Mouse (Mus musculus): ENCODE results near the gene Rnpepl1.

Gene Rnpepl1

GRCm38 (mm10) chr1:92877431-92877978, 33.1 kb upstream of the Rnpepl1 start:
- Histone ChIP-seq H3K36me3 (ENCODE audit: insufficient read depth, low read length) (no peaks in the 10 kb centered on the region), H3K4me3 (replicated peaks; ENCODE audit: low read length) (no peak overlapping the region), H3K27me3 (ENCODE audit: insufficient read depth, low read length) (peaks cover 40% of the 10 kb centered on the region), H3K4me1 (replicated peaks; ENCODE audit: low read depth, low read length) (peaks cover 11% of the 10 kb centered on the region), H3K9me3 (ENCODE audit: low read length) (no peaks in the 10 kb centered on the region)
- no peak for TF ChIP-seq NANOG (IDR thresholded peaks at IDR 0.05; ENCODE audit: borderline replicate concordance, low read length)
- TF ChIP-seq POU5F1 (IDR thresholded peaks at IDR 0.05; ENCODE audit: borderline replicate concordance, low read length), result no peak
- no peak for TF ChIP-seq CTCF (conservative IDR thresholded peaks at IDR 0.05; ENCODE audit: low read length)

- TF ChIP-seq CTCF (conservative IDR thresholded peaks at IDR 0.05; ENCODE audit: low read length) (no peak), POU5F1 (IDR thresholded peaks at IDR 0.05; ENCODE audit: borderline replicate concordance, low read length) (no peak), NANOG (IDR thresholded peaks at IDR 0.05; ENCODE audit: borderline replicate concordance, low read length) (no peak)
- no peaks in the 10 kb centered on the region for H3K9me3 ChIP-seq (ENCODE audit: low read length)
- no peak overlapping the region for H3K4me3 ChIP-seq (replicated peaks; ENCODE audit: low read length)
- H3K36me3 ChIP-seq (ENCODE audit: insufficient read depth, low read length), result no peaks in the 10 kb centered on the region
- H3K4me1 ChIP-seq (replicated peaks; ENCODE audit: low read depth, low read length), result peaks cover 16% of the 10 kb centered on the region
- H3K27me3 ChIP-seq (ENCODE audit: insufficient read depth, low read length), result peaks cover 40% of the 10 kb centered on the region
These were observed 32.4 kb upstream of the Rnpepl1 start for GRCm38 (mm10) chr1:92878066-92878741.

- H3K36me3 ChIP-seq (ENCODE audit: insufficient read depth, low read length), result no peaks in the 10 kb centered on the region
- peaks cover 44% of the 10 kb centered on the region for H3K27me3 ChIP-seq (ENCODE audit: insufficient read depth, low read length)
- peaks cover 16% of the 10 kb centered on the region for H3K4me1 ChIP-seq (replicated peaks; ENCODE audit: low read depth, low read length)
- no peak overlapping the region for H3K4me3 ChIP-seq (replicated peaks; ENCODE audit: low read length)
- TF ChIP-seq CTCF (conservative IDR thresholded peaks at IDR 0.05; ENCODE audit: low read length) (no peak), POU5F1 (IDR thresholded peaks at IDR 0.05; ENCODE audit: borderline replicate concordance, low read length) (no peak)
- H3K9me3 ChIP-seq (ENCODE audit: low read length), result no peaks in the 10 kb centered on the region
These were observed 31.3 kb upstream of the Rnpepl1 start for GRCm38 (mm10) chr1:92879266-92879665.

- Histone ChIP-seq H3K9me3 (ENCODE audit: low read length) (no peaks in the 10 kb centered on the region), H3K4me3 (replicated peaks; ENCODE audit: low read length) (no peak overlapping the region), H3K27me3 (ENCODE audit: insufficient read depth, low read length) (peaks cover 45% of the 10 kb centered on the region), H3K4me1 (replicated peaks; ENCODE audit: low read depth, low read length) (peaks cover 16% of the 10 kb centered on the region), H3K36me3 (ENCODE audit: insufficient read depth, low read length) (no peaks in the 10 kb centered on the region)
- TF ChIP-seq POU5F1 (IDR thresholded peaks at IDR 0.05; ENCODE audit: borderline replicate concordance, low read length), result no peak
- no peak for TF ChIP-seq CTCF (conservative IDR thresholded peaks at IDR 0.05; ENCODE audit: low read length)
- TF ChIP-seq NANOG (IDR thresholded peaks at IDR 0.05; ENCODE audit: borderline replicate concordance, low read length), result no peak
These were observed 30.5 kb upstream of the Rnpepl1 start for GRCm38 (mm10) chr1:92880101-92880500.

GRCm38 (mm10) chr1:92881982-92882381, 28.6 kb upstream of the Rnpepl1 start:
- peaks cover 16% of the 10 kb centered on the region for H3K4me1 ChIP-seq (replicated peaks; ENCODE audit: low read depth, low read length)
- no peak for TF ChIP-seq POU5F1 (IDR thresholded peaks at IDR 0.05; ENCODE audit: borderline replicate concordance, low read length)
- no peak for TF ChIP-seq NANOG (IDR thresholded peaks at IDR 0.05; ENCODE audit: borderline replicate concordance, low read length)
- no peak for TF ChIP-seq CTCF (conservative IDR thresholded peaks at IDR 0.05; ENCODE audit: low read length)

GRCm38 (mm10) chr1:92888901-92889655, 21.5 kb upstream of the Rnpepl1 start:
- H3K27me3 ChIP-seq (ENCODE audit: insufficient read depth, low read length), result peaks cover 45% of the 10 kb centered on the region
- TF ChIP-seq NANOG (IDR thresholded peaks at IDR 0.05; ENCODE audit: borderline replicate concordance, low read length), result no peak; the same call in 1 of the 2 replicates
- TF ChIP-seq POU5F1 (IDR thresholded peaks at IDR 0.05; ENCODE audit: borderline replicate concordance, low read length), result no peak
- TF ChIP-seq CTCF (conservative IDR thresholded peaks at IDR 0.05; ENCODE audit: low read length), result no peak

More at GRCm38 (mm10) chr1:92881982-92882381, 28.6 kb upstream of the Rnpepl1 start:
- Histone ChIP-seq H3K27me3 (ENCODE audit: insufficient read depth, low read length) (peaks cover 52% of the 10 kb centered on the region), H3K36me3 (ENCODE audit: insufficient read depth, low read length) (no peaks in the 10 kb centered on the region), H3K9me3 (ENCODE audit: low read length) (no peaks in the 10 kb centered on the region), H3K4me3 (replicated peaks; ENCODE audit: low read length) (no peak overlapping the region)

GRCm38 (mm10) chr1:92892791-92893190, 17.8 kb upstream of the Rnpepl1 start:
- H3K4me3 ChIP-seq (replicated peaks; ENCODE audit: low read length), result no peak overlapping the region
- H3K9me3 ChIP-seq (ENCODE audit: low read length), result peaks cover 2% of the 10 kb centered on the region; the same call in 1 of the 2 replicates
- H3K36me3 ChIP-seq (ENCODE audit: insufficient read depth, low read length), result no peaks in the 10 kb centered on the region
- peaks cover 31% of the 10 kb centered on the region for H3K27me3 ChIP-seq (ENCODE audit: insufficient read depth, low read length)
- TF ChIP-seq POU5F1 (IDR thresholded peaks at IDR 0.05; ENCODE audit: borderline replicate concordance, low read length) (no peak), NANOG (IDR thresholded peaks at IDR 0.05; ENCODE audit: borderline replicate concordance, low read length) (no peak), CTCF (conservative IDR thresholded peaks at IDR 0.05; ENCODE audit: low read length) (no peak)
- H3K4me1 ChIP-seq (replicated peaks; ENCODE audit: low read depth, low read length), result peaks cover 14% of the 10 kb centered on the region

More at GRCm38 (mm10) chr1:92888901-92889655, 21.5 kb upstream of the Rnpepl1 start:
- H3K4me3 ChIP-seq (replicated peaks; ENCODE audit: low read length), result no peak overlapping the region
- peaks cover 2% of the 10 kb centered on the region; the same call in 1 of the 2 replicates for H3K9me3 ChIP-seq (ENCODE audit: low read length)
- no peaks in the 10 kb centered on the region for H3K36me3 ChIP-seq (ENCODE audit: insufficient read depth, low read length)
- H3K4me1 ChIP-seq (replicated peaks; ENCODE audit: low read depth, low read length), result peaks cover 14% of the 10 kb centered on the region

GRCm38 (mm10) chr1:92893896-92894295, 16.7 kb upstream of the Rnpepl1 start:
- TF ChIP-seq POU5F1 (IDR thresholded peaks at IDR 0.05; ENCODE audit: borderline replicate concordance, low read length), result no peak
- TF ChIP-seq CTCF (conservative IDR thresholded peaks at IDR 0.05; ENCODE audit: low read length), result no peak
- no peak for TF ChIP-seq NANOG (IDR thresholded peaks at IDR 0.05; ENCODE audit: borderline replicate concordance, low read length)

More at GRCm38 (mm10) chr1:92893896-92894295, 16.7 kb upstream of the Rnpepl1 start:
- H3K4me1 ChIP-seq (replicated peaks; ENCODE audit: low read depth, low read length), result peaks cover 10% of the 10 kb centered on the region
- peaks cover 2% of the 10 kb centered on the region; the same call in 1 of the 2 replicates for H3K9me3 ChIP-seq (ENCODE audit: low read length)
- H3K4me3 ChIP-seq (replicated peaks; ENCODE audit: low read length), result no peak overlapping the region
- H3K36me3 ChIP-seq (ENCODE audit: insufficient read depth, low read length), result no peaks in the 10 kb centered on the region
- H3K27me3 ChIP-seq (ENCODE audit: insufficient read depth, low read length), result peaks cover 23% of the 10 kb centered on the region
